Mouse (Mus musculus) gastrocnemius, adult 2 months (tissue): ENCODE results near the gene Myo5a. TPM values are rescaled to one million over a fixed set of nuclear protein-coding genes. Genes with fewer than 3 reads are reported as not detected.

Experiments
- DNase-seq: peaks from one replicate; pipeline ENCODE4 v3.0.0; 2022
- H3K27ac ChIP-seq: fragments of 200-600 bp; 2 replicates; pipeline ENCODE4 v1.8.1; 2022; ENCODE audit warnings: mild to moderate bottlenecking
- H3K4me3 ChIP-seq: fragments of 200-600 bp; 2 replicates; pipeline ENCODE4 v1.8.1; 2022; ENCODE audit warnings: mild to moderate bottlenecking, moderate library complexity
- CTCF ChIP-seq: fragments of 200-600 bp; IDR thresholded peaks from 2 replicates; pipeline ENCODE4 v1.8.1; 2022; ENCODE audit warnings: antibody characterized with exemption, mild to moderate bottlenecking, moderate library complexity
- intact Hi-C: fragments of 180-260 bp; cut with DNase I; formaldehyde crosslinking; loops from one replicate; pipeline ENCODE4 v1.15.1; 2025
- total RNA-seq, 2 experiments: library from RNA; stranded (reverse); gene quantifications; 2 replicates each; pipeline ENCODE4 v1.2.3; 2021

Myo5a gene
- total RNA-seq, 2 experiments from 2014 or later = 7.2 to 12.1 TPM

DNA sequence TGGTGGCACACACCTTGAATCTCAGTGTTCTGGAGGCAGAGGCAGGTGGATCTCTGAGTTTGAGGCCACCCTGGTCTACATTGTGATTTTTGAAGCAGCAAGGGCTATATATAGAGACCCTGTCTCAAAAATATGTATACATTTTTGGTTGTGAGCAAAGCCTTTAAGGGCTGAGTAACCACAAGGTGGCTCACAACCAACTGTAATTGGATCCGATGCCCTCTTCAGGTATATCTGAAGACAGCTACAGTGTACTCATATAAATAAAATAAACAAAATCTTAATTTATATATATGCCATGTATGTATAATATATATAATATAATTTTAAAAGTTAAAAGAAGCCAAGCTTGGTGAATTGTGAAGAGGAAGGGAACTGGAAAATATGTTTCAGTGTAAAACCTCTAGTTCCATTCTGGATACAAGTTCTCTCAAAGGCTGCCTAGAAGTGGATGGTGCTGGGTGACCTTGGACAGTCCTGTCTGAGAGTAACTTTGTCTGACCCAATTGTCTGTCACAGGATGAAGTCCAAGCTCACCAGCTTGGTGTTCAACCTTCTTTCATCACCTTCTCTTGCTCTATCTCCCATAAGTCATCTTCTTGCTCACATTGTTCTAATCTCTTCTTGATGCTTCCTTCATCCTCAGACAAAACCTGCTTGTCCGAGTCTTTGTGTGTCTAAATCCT lies 28.8 kb upstream of the Myo5a start:
- DNase-seq = no peak
- no peak for TF ChIP-seq CTCF
- H3K27ac ChIP-seq = no peak overlapping the region; the same call in 1 of the 2 replicates
- intact Hi-C loops = no loop called here
- H3K4me3 ChIP-seq = no peak overlapping the region

DNA sequence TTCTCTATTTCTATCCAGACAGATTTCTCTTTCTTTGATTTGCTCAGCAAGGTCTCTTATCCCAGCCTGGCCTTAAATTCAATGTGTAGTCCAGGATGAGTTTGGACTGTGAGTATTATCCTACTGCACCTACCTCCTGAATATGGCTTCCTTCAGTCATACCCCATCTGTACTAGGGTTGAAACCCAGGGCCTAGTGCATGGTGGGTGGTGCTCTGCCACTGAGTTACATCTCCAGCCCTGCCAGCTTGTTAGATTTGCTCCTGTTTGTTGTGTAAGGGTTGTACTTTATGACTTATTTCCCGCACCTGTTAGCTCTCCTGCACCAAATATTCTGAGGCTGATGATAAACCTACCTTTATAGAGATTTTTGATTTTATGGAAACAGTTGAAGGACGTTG lies 27.6 kb upstream of the Myo5a start:
- Histone ChIP-seq H3K27ac (no peak overlapping the region), H3K4me3 (no peak overlapping the region)
- no peak for TF ChIP-seq CTCF
- intact Hi-C loops = no loop called here
- DNase-seq = no peak

- H3K27ac ChIP-seq = peak overlapping the region; percentile 46
- intact Hi-C loops = loop anchor here (5.0 kb wide), 1 partner anchor 235 kb away; no protein-coding TSS in a partner anchor
- H3K4me3 ChIP-seq = no peak overlapping the region
- TF ChIP-seq CTCF = no peak
- no peak for DNase-seq
These were observed 23.7 kb upstream of the Myo5a start for GRCm38 (mm10) chr9:75047079-75047478.

DNA sequence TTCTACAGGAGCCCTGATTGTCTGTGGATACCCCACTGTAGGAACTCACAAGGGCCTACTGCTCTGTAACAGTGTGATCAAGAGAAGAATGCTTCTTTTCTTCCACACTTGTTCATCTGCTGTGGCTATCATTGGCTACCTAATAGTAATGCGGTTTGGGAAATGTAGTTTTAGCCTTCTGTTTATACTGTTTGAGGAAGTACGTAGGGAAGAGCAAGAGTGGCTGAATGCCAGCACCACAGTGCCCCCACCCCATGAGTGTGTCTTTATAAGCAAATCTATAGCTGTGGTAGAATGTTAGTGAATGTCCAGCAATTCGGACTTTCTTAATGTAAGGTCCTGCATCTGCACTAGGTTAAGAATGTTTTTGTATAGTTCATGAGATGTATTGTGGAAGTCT lies 21.7 kb upstream of the Myo5a start:
- intact Hi-C loops = loop anchor here (5.0 kb wide), 1 partner anchor 233 kb away; no protein-coding TSS in a partner anchor
- no peak overlapping the region for H3K4me3 ChIP-seq
- H3K27ac ChIP-seq = peak overlapping the region; percentile 80
- DNase-seq = peak; percentile 34
- no peak for TF ChIP-seq CTCF

DNA sequence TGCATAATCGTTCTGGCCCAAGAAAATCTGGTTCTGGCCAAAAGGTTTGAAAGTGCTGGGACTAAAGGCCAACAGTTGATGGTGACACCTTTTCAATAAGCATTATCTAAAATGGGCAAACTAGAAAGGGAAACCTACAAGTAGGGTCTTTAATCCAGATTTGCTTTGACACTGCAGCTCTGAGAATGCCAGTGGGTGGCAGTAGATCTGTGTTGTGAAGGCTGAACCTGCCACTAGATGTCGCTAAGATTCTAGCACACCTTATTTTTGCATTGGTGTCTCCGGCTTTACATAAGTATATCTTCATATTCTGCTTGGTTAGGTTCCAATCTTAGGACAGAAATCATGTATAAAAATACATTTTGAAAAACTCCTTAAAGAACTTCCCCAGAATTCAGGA lies 20.8 kb upstream of the Myo5a start:
- intact Hi-C loops = loop anchor here (5.0 kb wide), 1 partner anchor 147 kb away; no protein-coding TSS in a partner anchor
- TF ChIP-seq CTCF = peak; percentile 100; the same call in 1 of the 2 replicates
- DNase-seq = peak; percentile 62
- peak overlapping the region; percentile 58 for H3K4me3 ChIP-seq
- H3K27ac ChIP-seq = peak overlapping the region; percentile 80

GRCm38 (mm10) chr9:75051841-75052240 lies 19.0 kb upstream of the Myo5a start:
- Histone ChIP-seq H3K27ac (0 out of 2 replicates have a peak overlapping the region, but pooled peaks have one; percentile 6), H3K4me3 (no peak overlapping the region)
- no peak for DNase-seq
- no peak for TF ChIP-seq CTCF
- intact Hi-C loops = loop anchor here (5.0 kb wide), 1 partner anchor 145 kb away; no protein-coding TSS in a partner anchor

GRCm38 (mm10) chr9:75055046-75055445 lies 15.8 kb upstream of the Myo5a start:
- intact Hi-C loops = no loop called here
- DNase-seq = no peak
- no peak for TF ChIP-seq CTCF
- Histone ChIP-seq H3K4me3 (no peak overlapping the region), H3K27ac (no peak overlapping the region)

GRCm38 (mm10) chr9:75064678-75065331 lies 6.0 kb upstream of the Myo5a start:
- no peak for TF ChIP-seq CTCF
- no peak for DNase-seq
- intact Hi-C loops = no loop called here
- Histone ChIP-seq H3K27ac (no peak overlapping the region), H3K4me3 (no peak overlapping the region)

DNA sequence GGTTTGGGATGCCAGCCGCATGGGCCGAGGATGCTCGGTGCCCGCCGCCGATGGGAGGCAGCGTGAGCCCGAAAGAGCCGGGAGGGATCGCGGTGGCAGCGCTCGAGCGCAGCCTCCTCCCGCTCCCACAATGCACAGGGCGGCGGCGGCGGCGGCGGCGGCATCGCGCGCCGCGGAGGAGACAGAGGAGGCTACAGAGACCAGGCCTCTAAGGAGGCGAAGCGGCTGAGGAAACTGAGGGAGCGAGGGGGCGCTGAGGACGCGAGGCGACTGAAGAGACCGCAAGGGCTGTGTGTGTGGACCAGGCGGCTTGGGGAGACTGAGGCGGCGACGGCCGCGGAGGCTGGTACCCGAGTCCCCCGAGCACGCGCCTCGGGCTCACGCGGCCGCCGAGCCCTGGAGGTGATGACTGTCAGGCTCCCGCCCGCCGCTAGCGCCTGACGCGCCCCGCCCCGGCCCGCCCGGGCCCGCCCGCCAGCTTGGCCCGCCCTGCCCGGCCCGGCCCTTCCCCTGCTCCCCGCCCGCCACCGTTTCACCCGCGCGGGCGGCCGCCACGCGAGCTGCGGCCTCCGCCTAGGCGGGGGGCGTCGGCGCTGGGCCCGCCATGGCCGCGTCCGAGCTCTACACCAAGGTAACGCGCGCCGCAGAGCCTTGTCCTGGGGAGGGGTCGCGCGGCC lies 352 bp downstream of the Myo5a start:
- TF ChIP-seq CTCF = peak; percentile 31; the same call in 1 of the 2 replicates
- DNase-seq = peak; percentile 89
- intact Hi-C loops = loop anchor here (5.0 kb wide), 1 partner anchor 136 kb away; no protein-coding TSS in a partner anchor
- H3K4me3 ChIP-seq = peak overlapping the region; percentile 93
- peak overlapping the region; percentile 90 for H3K27ac ChIP-seq

DNA sequence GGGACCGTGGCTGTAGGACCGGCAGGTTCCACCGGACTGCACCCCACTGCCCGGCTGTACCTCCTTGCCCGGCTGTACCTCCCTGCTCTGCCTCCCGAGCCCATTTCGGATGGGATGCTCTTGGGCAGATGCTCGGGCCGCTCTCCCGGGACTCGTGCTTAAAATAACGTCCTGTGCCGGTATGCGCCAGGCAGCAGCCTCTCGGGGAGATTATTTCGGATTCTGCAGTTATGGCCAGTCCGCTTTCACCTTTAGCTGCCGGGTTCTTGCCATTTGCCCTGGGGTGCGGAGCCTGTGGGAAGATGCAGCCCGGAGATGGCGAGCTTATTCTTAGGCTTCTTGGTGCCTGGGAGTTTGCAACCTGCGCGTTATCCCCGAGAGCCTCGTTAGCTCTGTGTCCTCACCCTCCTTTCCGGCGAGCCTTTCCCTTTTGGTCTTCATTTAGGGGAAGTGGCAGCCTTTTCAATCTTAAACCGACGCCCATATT lies 934 bp downstream of the Myo5a start:
- H3K4me3 ChIP-seq = peak overlapping the region; percentile 93
- no peak for TF ChIP-seq CTCF
- peak overlapping the region; percentile 90 for H3K27ac ChIP-seq
- intact Hi-C loops = loop anchor here (5.0 kb wide), 1 partner anchor 136 kb away; no protein-coding TSS in a partner anchor
- DNase-seq = no peak

- Histone ChIP-seq H3K27ac (no peak overlapping the region), H3K4me3 (peak overlapping the region; percentile 93)
- no peak for DNase-seq
- TF ChIP-seq CTCF = no peak
- intact Hi-C loops = loop anchor here (5.0 kb wide), 1 partner anchor 135 kb away; no protein-coding TSS in a partner anchor
These were observed 1.5 kb downstream of the Myo5a start for GRCm38 (mm10) chr9:75072361-75072760.

DNA sequence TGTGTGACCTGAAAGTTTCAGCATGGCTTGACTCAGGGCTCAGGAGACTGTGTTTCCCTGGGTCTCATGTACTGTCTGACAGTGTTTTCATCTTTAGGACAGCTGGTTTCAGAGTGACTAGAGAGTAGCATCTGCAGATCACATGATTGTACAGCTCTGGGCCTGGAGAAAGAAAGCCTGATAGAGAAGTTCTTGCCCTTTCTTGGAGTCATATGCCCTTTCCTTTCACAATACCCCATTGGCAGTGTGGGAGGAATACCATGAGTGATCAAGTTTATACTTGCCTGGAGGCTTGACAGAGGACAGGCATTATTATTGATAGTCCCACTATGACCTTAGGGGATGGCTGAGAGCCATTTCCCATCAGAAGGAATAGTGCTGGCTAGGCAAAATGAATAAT lies 6.4 kb downstream of the Myo5a start:
- intact Hi-C loops = no loop called here
- no peak overlapping the region for H3K27ac ChIP-seq
- TF ChIP-seq CTCF = no peak
- DNase-seq = no peak
- H3K4me3 ChIP-seq = no peak overlapping the region
